Mouse (Mus musculus) left cerebral cortex, adult 18-20 months (tissue): ENCODE measurements around the gene 1810010H24Rik. TPM values are rescaled to one million over a fixed set of nuclear protein-coding genes. Genes with fewer than 3 reads are reported as not detected.
"Not testable (repeated sequence)": the region's sequence is repeated elsewhere in the genome, so short reads cannot be mapped to it uniquely, and the experiment has no call there.

Source experiments
- DNase-seq, 2 experiments: peaks; one replicate each; pipeline ENCODE4 v3.0.0; 2021 to 2022; ENCODE audit warnings: low spot score in 2 of 2, mixed read lengths in 1 of 2
- total RNA-seq, 2 experiments: library from RNA; stranded (reverse); gene quantifications; 2 replicates each; pipeline ENCODE4 v1.2.3; 2021

The 1810010H24Rik gene
- total RNA-seq, 2 experiments from 2014 or later, result 3.2 to 4.7 TPM

DNA sequence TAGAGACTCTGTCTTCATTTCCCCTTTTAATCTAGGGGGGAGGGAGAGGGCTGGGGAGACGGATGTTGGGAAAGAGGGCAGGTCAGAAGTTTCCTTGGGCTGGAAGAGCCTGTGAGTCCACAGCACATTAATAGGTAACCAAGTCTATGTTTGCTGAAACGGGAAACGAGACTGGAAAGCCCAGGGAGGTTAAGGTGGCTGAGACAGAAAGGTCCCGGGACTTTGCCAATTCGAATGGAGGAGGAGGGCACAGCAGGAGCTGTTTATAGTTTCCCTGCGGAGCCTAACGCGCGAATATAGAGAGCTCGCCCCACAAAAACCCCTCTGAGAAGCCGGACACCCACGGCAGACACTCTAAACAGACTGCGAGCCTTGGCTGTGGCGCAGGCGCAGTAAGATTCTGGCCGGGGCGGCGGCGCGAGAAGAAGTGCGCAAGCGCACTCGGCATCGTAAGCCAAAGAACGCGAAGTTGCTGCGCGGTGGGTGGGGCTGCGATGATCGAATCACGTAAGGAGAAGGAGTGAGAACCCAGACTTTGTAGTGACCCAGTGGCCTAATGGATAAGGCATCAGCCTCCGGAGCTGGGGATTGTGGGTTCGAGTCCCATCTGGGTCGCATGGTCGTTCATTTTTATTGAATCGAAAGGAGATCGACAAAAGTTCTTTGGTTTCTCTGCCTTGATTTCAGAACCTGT is 13.0 kb upstream of the 1810010H24Rik start:
- peak; percentile 99 to 100 for DNase-seq

DNA sequence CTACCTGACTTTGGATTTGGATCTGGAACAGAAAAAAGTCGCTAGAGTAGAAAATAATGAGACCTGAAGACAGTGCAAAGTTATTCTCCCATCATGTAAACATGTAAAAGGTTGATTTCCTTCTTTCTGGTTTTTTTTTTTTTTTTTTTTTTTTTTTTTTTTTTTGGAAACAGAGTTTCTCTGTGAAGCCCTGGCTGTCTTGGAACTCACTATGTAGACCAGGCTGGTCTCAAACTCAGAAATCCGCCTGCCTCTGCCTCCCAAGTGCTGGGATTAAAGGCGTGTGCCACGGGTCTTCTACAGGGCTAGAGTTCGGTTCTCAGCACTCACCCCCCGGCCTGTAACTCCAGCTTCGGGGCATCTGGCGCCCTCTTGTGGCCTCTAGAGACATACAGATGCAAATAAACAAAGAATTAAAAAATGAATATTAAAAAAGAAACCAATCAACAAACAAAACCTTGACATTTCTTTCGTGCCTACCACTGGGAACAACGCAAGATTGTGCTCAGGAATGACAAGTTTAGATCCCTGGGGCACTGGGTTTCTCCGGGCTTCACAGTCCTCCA is 11.4 kb upstream of the 1810010H24Rik start:
- DNase-seq, result no peak

DNA sequence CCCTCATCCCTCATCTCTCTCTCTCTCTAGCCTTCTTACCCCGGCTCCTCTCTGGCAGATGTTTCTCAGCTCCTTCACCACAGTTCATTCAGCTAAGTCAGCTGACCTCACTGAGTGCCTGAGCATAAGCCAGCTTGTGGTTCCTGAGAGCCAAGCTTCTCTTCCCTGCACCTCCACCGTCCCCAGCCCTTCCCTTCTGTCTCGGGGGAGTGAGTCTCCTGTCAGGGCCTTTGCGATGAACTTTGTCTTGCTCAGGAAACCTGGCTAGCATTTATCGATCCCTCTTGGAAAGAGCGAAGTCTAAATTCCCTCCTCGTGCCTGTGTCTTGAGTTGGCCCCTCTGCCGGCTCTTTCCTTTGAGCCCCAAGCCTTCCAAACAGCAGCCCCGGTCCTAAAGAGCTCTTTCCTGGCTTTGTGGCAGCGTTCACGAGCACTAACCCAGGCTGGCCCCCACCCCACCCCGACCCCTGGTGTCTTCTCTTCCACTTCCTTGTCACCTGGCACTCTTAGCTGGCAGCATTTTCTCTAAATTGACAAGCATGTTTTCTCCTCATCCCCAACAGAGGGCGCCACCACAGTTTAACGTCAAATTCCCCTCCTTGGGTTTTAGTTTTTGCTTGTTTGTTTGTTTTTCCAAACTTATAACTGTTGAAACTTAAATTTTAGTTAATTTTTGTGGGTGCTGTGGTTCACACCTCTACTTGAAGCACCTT is 10.7 kb upstream of the 1810010H24Rik start:
- no peak for DNase-seq

DNA sequence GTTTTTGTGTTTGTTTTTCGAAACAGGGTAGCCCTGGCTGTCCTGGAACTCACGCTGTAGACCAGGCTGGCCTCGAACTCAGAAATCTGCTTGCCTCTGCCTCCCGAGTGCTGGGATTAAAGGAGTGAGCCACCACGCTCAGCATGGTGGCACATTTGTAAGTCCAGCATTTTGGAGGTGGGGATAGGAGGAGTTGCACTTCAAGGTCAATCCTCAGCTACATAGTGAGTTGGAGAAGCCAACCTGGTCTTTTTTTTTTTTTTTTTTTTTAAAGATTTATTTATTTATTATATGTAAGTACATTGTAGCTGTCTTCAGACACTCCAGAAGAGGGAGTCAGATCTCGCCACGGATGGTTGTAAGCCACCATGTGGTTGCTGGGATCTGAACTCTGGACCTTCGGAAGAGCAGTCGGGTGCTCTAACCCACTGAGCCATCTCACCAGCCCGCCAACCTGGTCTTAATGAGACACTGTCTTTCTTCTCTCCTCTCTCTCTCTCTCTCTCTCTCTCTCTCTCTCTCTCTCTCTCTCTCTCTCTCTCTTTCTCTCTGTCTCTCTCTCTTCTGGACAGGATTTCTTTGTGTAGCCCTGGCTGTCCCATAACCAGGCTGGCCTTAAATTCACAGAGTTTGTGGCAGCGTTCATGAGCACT is 9.8 kb upstream of the 1810010H24Rik start:
- not testable (repeated sequence) for DNase-seq

DNA sequence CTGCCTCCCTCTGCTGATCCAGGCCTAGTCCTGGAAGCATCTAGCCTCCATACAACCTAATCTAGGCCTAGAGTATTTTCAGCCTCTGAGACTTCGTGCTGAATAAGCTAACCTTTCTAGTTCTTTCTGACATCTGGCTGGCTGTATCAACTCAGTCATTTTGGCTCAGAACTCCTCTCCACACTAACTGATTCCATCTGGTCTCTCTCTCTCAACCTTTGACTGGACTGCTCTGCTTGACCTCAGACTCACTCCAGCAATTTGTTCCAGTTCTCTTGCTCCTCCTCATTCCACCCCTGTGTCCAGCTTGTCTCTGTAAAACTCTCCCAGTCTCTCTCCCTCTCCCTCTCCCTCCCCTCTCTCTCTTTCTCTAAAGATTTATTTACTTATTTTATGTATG is 8.6 kb upstream of the 1810010H24Rik start:
- DNase-seq, result no peak

DNA sequence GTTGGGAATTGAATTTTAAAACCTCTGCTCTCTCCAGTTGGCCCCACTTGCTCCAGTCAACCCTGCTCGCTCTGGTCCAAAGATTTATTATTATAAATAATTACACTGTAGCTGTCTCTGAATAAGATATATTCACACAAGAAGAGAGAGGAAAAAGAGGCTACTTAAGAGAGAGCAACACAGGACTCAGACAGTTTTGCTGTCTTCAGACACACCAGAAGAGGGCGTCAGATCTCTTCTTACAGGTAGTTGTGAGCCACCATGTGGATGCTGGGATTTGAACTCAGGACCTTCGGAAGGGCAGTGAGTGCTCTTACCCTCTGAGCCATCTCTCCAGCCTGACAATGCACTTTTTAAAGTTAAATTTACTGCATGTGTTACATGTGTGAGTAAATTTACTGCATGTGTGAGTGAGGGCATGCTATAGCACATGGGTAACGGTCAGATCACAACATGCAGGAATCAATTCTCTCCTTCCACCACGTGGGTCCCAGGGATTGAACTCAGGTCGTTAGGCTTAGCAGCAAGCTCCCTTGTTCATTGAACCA is 8.1 kb upstream of the 1810010H24Rik start:
- DNase-seq, result no peak

DNA sequence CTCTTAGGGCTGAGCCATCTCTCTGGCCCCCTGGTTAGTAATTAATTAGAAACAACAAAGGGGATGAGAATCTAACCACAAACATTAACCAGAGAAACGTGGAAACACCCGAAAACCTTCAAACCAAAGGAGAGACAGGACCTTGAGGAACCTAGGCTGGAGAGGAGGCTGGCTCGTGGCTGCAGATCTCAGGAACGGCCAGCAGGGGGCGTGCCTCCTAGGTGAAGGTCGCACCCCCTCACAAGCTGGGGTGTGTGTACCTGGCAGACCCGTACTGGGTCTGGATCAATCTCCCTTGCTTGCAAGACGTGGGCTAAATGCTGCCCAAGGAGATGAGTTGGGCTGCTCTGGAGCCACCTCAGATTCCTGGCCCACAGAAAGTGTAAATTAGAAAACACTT is 6.9 kb upstream of the 1810010H24Rik start:
- no peak for DNase-seq

DNA sequence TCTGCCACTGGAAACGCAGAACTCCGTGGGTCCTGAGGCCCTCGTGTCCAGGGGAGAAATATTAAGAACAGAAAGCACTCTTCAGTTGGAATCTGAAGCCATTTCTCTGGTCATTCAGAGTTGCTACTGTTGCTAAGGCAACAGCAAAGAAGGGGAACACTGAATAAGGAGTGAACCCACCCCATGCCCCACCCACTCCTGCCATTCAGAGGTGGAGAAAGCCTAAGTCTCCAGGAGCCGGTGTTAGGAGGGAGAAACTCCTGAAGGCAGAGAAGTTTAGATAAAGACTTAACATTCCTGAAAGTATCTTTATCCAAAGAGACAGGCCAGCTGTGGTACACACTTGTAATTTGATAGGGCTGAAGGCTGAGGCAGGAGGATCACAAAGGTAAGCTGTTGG is 6.2 kb upstream of the 1810010H24Rik start:
- DNase-seq, result no peak

DNA sequence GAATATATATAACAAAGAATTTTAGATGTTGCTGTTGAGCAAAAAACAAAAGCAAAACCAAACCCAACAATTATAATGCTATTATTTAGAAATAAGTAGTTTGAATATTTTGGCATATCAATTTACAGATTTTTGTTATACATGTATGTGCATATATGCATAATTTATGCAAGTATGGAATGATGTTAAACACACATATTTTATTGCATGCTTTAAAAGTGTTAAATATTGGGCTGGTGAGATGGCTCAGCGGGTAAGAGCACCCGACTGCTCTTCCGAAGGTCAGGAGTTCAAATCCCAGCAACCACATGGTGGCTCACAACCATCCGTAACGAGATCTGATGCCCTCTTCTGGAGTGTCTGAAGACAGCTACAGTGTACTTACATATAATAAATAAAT is 5.8 kb upstream of the 1810010H24Rik start:
- not testable (repeated sequence) for DNase-seq

DNA sequence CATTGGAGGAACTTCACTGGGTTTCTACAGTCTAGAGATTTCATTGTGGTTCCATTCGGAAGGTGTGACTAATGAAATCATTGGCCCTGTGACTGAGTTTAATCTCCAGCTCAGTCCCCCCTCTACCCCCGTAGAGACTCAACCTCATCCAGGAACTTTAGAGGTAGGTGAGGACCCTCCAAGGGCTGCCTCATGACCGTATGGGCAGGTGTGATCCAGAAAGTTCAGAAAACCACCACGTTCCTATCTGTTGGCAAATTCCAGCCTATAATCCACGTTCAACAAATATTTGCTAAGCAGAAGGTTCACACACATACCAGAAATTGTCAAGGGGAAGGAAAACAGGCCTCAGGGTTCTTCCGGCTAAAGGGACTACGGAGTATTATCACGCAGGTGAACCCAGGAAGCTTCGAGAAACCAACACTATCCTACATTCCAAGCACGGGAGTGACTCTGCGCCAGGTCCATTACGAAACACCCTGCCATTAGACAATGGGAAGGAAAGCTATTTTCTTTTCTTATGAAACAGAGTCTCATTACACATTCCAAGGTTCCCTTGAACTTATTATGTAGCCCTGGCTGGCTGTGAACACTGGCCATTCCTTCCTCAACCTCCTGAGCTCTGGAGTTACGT is 3.3 kb upstream of the 1810010H24Rik start:
- no peak for DNase-seq

DNA sequence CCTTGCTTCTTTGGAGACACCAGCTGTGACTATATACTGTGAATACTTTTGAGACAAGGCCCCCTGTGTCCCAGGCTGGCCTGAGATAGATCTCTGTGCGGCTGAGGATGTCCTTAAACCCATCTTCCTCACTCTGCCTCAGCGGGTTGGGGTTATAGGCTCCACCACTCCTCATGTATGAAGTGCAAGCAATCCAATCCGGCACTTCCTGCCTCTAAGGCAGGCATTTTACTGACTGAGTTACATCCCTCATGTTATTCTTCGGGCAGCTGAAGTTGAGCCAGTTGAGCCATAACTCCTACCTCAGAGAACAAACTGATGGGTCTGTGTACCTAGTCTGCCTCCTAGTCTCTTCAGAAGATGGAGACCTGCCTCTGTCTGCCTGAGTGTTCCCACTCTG is 1.1 kb upstream of the 1810010H24Rik start:
- no peak for DNase-seq

DNA sequence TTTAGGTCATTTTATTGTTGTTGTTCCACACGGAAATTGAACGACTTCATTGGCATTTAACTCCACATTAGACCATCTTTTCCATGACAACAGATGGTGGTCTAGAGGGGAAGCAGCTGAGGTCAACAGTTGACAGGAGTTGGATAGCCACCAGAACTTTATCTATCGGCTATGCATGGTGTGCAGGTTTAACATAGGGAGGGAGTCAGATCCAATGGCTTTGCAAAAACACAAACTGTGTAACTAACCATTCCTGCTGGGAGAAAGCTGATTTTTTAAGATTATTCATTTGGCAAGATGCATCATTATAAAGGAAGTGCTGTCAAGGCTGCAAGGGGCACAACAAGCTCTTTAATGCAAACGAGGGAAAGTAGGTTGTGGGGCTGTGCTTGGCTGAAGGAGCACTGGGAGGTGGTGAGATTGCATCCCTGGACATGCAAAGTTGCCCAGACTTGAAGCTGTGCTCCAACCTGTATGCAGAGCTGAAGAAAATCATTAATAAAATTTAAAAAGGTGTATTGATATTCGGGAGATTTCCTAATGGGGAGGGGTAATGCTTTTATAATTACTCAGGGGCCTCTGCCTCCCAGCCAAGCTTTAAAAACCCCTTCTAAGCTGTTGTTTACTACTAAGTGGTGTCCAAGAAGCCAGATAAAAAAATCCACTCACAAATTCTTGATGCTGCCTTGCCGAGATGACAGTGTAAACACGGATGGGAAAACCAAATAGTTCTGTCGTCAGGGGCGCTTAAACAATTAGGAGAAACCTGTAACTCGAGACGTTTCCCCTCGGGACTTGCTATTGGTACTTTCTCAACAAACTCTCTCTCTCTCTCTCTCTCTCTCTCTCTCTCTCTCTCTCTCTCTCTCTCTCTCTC is 1.3 kb downstream of the 1810010H24Rik start:
- no peak for DNase-seq

DNA sequence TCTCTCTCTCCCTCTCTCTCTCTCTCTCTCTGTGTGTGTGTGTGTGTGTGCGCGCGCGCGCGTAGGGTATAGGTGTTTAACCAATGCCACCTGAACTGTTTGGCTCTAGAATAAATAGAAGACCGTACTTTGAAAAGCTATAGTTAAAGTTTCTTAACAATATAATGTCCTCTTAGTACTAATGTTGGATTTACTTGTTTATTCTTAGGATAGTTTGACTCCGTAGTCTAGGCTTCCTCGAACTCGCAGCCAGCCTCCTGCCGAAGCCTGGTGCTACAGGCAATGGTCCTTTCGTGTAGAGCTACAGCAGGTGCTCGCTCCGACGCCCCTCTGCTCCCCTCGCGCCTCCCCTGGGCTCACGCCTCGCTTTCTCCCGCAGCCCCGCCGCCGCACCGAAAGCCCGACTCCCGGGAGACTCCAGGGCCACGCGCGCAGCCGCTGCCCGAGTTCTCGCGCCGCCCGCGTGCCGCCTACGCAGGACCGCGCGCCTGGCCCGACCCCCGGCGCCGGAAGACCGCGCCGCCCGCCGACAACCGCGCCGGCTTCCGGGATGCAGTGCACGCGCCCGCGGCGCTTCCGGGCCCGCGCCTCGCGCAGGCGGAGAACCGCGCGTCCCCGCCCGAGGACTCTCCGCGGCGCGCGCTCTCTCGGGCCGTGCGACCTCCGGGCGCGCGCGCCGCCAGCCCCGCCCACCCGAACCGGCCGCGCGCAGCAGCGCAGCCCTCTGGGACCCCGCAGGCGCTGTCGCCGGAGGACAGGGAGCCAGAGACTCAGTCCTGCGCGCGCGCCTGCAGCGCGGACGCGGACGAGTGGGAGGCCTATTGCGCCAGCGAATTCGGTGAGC is 2.2 kb downstream of the 1810010H24Rik start:
- DNase-seq, result peak; percentile 76 to 90

DNA sequence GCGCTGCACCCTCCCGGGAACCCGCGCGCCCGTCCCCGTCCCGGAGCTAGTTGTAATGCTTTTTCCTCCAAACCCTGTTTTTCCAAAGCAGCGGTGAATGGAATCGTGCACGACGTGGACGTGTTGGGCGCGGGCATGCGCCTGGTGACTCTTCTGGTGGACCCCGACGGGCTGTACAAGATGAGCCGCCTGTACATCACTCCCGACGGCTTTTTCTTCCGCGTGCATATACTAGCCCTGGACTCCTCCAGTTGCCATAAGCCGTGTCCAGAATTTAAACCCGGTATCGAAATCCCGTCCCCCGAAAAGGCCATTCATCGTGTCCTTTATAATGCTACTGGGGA is 2.8 kb downstream of the 1810010H24Rik start:
- no peak for DNase-seq

DNA sequence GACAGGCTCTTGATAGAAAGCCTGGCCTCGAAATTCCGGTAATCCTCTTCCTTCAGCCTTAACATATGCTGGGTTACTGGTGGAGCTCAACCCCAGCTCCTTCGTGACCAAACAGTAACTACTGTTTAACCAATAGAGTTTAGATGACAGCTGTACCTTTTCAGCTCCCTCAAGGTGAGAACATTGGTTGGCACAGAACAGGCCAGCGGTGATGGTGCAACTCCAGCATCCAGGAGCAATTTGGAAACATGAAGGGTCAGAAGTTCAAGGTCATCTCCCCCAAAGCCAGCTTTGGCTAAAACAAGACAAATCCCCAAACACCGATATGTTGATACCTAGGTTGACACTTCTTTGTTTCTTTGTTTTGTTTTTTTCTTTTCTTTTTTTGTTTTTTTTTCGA is 3.3 kb downstream of the 1810010H24Rik start:
- no peak for DNase-seq

DNA sequence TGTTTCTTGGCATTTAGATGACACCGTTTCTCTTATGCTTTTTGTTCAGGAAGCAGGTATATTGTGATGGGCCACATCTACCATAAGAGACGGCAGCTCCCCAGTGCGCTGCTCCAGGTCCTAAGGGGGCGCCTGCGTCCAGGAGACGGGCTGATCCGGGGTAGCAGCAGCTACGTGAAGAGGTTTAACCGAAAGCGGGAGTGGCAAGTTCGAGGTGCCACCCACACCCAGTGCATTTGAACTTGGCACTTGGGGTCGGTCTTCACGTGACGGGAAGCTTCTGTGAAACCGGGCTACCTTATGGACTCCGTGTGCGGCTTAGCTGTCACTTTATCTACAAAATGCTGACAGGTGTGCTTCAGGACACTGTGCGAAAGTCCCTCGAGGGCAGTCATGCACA is 4.1 kb downstream of the 1810010H24Rik start:
- DNase-seq, result no peak

DNA sequence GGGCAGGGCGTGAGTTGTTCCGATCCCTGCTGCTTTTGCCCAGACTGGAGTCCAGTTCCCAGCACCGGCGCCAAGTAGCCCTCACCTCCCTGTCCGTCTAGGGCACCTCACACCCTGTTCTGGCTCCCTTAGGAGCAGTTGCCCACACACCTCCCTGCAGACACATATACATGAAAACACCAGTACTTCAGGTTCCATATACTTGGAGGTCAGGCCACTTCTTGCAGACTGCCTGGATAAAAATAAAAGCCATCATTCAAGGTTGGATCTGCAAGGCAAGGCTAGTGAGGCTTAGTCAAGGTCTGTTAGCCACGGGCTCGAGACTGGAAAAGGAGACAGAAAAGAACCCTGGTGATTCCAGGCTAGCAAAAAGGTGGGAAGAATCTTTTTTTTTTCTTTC is 6.2 kb downstream of the 1810010H24Rik start:
- DNase-seq, result no peak

DNA sequence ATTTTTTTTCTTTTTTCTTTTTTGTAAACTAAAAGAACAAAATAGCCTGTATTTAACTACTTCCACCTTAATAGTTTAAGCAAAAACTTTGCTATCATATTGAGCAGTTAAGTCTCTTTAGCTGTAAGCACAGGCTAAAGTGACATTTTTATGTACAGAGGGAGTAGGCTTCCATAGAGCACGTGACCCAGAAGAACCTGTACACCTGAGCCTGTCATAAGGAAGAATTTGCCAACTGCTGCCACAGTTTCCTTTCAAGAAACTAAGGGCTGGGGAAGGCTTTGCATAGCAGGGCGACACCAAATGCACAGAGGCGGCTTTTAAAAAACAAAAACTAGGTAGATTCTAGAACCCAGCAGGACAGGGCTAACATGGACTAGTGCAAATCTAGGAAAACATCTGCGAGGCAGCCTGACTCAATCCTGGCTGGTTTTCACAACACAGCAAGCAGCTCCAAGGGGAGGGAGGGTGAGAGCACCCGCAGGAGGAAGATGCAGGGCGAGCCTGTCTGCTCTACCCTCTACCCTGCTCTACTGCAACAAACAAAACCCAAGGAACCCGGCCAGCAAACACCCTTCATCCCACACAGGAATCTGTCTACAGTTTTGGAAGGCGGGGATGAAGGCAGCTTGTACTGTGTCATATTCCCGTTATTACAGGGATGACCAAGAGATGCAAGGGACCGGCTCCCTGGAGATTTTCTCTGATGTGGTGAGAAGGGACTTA is 8.8 kb downstream of the 1810010H24Rik start:
- peak in 1 of 2 experiments; percentile 28 for DNase-seq

DNA sequence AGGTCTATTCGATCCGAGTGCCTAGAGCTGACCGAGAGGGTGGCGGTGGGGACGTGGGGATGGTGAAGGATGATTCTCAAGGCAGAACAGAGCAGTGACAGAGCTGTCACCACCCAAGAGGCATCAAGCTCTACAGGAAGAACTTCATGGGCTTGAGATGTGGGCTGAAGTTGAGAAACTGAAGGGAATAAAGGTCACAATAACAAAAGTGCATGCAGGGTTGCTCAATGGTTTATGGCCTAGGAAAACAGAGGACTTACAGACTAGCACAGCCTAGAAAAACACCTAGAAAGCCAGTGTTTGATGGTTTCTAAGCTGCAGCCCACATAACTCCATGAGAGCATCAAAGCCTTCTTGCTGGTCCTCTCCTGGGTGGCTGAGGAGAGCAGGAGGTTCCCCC is 13.9 kb downstream of the 1810010H24Rik start:
- DNase-seq, result no peak
